Mouse (Mus musculus) kidney, embryonic 14.5 days (tissue): ENCODE measurements around the gene 4930432M17Rik. TPM values are rescaled to one million over a fixed set of nuclear protein-coding genes. Genes with fewer than 3 reads are reported as not detected.

Experiments
- ATAC-seq: fragments of 200-750 bp; cut with Nextera tagmentation; 2 replicates; pipeline ENCODE4 v1.8.0; 2017; ENCODE audit warnings: moderate number of reproducible peaks, mild to moderate bottlenecking, moderate TSS enrichment, moderate library complexity; ENCODE audit not compliant: low FRiP score, low TSS enrichment
- H3K27ac ChIP-seq: fragments of 300-500 bp; sonication (generic); 2 replicates; pipeline ENCODE4 v1.5.1; 2014; ENCODE audit warnings: low read depth, mild to moderate bottlenecking, low read length, moderate library complexity, mixed read lengths
- H3K27me3 ChIP-seq: fragments of 300-500 bp; sonication (generic); 2 replicates; pipeline ENCODE4 v1.6.1; 2014; ENCODE audit warnings: mild to moderate bottlenecking, low read length; ENCODE audit not compliant: control insufficient read depth, insufficient read depth
- H3K36me3 ChIP-seq: fragments of 300-500 bp; sonication (generic); 2 replicates; pipeline ENCODE4 v1.6.1; 2014; ENCODE audit warnings: low read length, mixed read lengths; ENCODE audit not compliant: control insufficient read depth, insufficient read depth
- H3K4me1 ChIP-seq: fragments of 300-500 bp; sonication (generic); 2 replicates; pipeline ENCODE4 v1.6.1; 2014; ENCODE audit warnings: low read length, mixed read lengths; ENCODE audit not compliant: control insufficient read depth, insufficient read depth
- H3K4me2 ChIP-seq: fragments of 300-500 bp; sonication (generic); replicated peaks from 2 replicates; pipeline ENCODE4 v1.6.1; 2014; ENCODE audit warnings: low read depth, mild to moderate bottlenecking, low read length
- H3K4me3 ChIP-seq: fragments of 300-500 bp; sonication (generic); 2 replicates; pipeline ENCODE4 v1.5.1; 2014; ENCODE audit warnings: mild to moderate bottlenecking, low read length
- H3K9ac ChIP-seq: fragments of 300-500 bp; sonication (generic); 2 replicates; pipeline ENCODE4 v1.6.1; 2014; ENCODE audit warnings: low read depth, mild to moderate bottlenecking, low read length, moderate library complexity
- H3K9me3 ChIP-seq: fragments of 300-500 bp; sonication (generic); 2 replicates; pipeline ENCODE4 v1.6.1; 2016; ENCODE audit warnings: low read length; ENCODE audit not compliant: control insufficient read depth
- WGBS: fragments of 180-500 bp; shearing (Covaris S2); extraction: QIAGEN DNeasy Blood & Tissue Kit; methylation state at CpG from one replicate; pipeline ENCODE4 v1.1.7; 2014; 5-methylcytosine and 5-hydroxymethylcytosine counted together
- polyA plus RNA-seq: library from polyadenylated mRNA; unstranded; fragments of >200 nt; fragmentation: Nextera tagmentation; extraction: Ambion mirVana; gene quantifications from 2 replicates; pipeline ENCODE4 v1.2.1, GENCODE M21; 2014

4930432M17Rik gene
- polyA plus RNA-seq = not detected in 2 replicates

DNA sequence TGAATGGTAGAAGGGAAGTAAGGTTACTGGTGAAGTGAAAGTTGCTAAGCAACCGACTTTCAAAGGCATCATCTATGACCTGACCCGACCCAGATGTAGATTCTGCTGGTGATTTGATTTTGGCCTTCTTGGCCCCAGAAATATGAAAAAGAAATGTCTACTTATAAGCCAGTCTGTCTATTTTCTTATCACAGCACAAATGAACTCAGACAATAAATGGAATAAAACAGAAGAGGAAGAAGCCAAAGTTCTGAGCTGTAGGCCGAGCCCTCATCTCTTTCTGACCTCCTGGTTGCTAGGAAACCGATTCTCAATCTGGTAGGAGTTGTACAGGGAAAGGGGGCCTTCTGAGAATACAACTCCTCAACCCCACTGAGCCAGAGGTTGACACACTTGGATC, at the start of gene 4930432M17Rik:
Gene 4930432M17Rik (plus strand): TSS at position 301 of the 400 bp plus-strand sequence.
- Histone ChIP-seq H3K9ac (no peak within 1 kb of the TSS), H3K36me3 (no peaks in the 10 kb centered on the region), H3K4me3 (no peak within 1 kb of the TSS), H3K27ac (no peak within 1 kb of the TSS), H3K4me1 (no peaks in the 10 kb centered on the region), H3K4me2 (no peak within 1 kb of the TSS), H3K27me3 (no peaks in the 10 kb centered on the region; the same call in 1 of the 2 replicates), H3K9me3 (no peaks in the 10 kb centered on the region)
- WGBS = 74% methylated on average over 4 of the region's 4 CpGs
- no peak for ATAC-seq

DNA sequence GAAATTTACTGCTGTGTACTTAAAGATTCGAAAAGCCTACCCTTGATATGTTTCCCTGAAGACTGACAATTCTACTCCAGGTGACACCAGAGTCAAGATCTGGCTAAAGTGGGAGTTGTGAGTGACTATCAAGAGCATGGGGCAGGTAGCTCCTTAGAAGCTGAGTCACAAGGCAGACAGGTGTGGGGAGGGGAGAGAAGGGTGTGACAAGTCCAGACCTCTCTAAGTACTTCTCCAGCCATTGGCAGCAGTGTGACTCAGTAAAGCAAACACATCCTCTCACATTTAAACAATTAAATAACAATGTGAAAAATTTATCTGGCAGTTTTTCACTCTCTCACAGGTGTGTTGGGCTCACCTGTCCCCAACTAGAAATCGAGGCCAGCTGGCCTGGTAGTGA, 44.9 kb upstream of the 4930432M17Rik start:
- no peaks in the 10 kb centered on the region for H3K36me3 ChIP-seq

DNA sequence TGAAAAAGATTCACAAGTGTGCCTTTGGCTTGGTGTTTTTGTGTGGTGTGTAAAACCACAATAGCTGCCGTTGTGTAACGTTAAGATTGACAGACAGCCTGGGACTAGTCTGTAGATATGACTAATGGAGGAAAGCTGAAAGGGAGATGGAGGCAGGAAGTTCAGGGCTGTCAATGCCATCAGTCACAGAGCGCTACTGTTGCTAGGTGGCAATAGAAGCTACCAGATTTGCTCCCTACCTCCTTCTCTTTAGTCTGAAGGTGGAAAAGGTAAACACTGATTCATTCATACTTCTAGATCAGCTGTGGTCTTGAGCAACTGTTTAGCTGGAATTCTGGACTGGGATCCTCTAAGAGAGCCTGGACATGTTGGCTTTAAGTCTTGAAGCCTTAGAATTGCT, 44.3 kb upstream of the 4930432M17Rik start:
- Histone ChIP-seq H3K27me3 (no peaks in the 10 kb centered on the region), H3K4me1 (no peaks in the 10 kb centered on the region), H3K9me3 (no peaks in the 10 kb centered on the region), H3K4me3 (no peak overlapping the region), H3K36me3 (no peaks in the 10 kb centered on the region), H3K27ac (no peak overlapping the region), H3K4me2 (no peak overlapping the region), H3K9ac (no peak overlapping the region)
- 85% methylated on average over 3 of the region's 3 CpGs for WGBS
- ATAC-seq = no peak

More for the DNA sequence above, 44.9 kb upstream of the 4930432M17Rik start:
- Histone ChIP-seq H3K9ac (no peak overlapping the region), H3K4me2 (no peak overlapping the region), H3K4me3 (no peak overlapping the region), H3K4me1 (no peaks in the 10 kb centered on the region), H3K27ac (no peak overlapping the region), H3K9me3 (no peaks in the 10 kb centered on the region), H3K27me3 (no peaks in the 10 kb centered on the region)
- ATAC-seq = no peak
- WGBS = 77% methylated on average over 2 of the region's 2 CpGs

DNA sequence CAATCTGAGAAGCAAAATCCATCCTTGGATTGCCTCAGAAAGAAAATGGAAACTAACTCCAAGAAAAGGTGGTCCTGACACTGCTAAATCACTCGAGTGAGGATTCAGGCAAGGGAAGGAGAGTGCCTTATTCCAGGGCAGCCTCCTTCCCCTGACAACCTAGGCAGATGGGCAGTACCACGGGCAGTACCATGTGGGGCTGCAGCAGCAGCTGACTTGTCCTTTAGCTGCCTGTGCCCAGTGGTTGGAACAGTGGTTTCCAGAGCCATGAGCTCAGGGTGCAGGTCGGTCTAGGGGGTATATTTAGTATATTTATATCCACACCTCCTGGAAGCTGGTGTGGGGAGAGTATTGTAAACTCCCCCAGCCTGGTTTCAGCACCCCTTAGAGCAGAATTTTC, 42.3 kb upstream of the 4930432M17Rik start:
- no peak overlapping the region for H3K4me3 ChIP-seq
- no peak overlapping the region for H3K27ac ChIP-seq
- 65% methylated on average over 3 of the region's 3 CpGs for WGBS
- no peak overlapping the region for H3K9ac ChIP-seq
- no peaks in the 10 kb centered on the region for H3K4me1 ChIP-seq
- H3K36me3 ChIP-seq = no peaks in the 10 kb centered on the region
- no peaks in the 10 kb centered on the region for H3K9me3 ChIP-seq
- H3K27me3 ChIP-seq = no peaks in the 10 kb centered on the region
- ATAC-seq = no peak
- H3K4me2 ChIP-seq = no peak overlapping the region

DNA sequence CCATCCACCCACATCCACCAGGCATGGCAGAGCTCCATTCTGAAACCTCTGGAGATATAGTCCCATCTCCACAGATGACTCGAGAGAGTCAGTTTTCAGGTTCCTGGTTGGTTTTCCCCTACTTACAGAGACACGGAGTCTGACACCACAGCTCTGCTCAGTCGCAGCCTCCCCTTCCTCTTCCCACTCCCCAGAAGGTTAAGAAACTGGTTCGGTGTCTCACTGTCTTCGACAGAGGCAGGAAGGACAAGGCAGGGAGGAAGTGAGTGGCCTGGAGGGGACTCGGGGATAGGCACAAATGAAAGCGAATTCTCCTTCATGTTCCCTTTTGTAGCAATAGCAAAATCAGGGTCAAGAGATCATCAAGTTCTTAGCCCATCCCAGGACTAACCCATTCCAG, 39.9 kb upstream of the 4930432M17Rik start:
- ATAC-seq = no peak
- WGBS = 74% methylated on average over 7 of the region's 7 CpGs
- H3K36me3 ChIP-seq = no peaks in the 10 kb centered on the region

DNA sequence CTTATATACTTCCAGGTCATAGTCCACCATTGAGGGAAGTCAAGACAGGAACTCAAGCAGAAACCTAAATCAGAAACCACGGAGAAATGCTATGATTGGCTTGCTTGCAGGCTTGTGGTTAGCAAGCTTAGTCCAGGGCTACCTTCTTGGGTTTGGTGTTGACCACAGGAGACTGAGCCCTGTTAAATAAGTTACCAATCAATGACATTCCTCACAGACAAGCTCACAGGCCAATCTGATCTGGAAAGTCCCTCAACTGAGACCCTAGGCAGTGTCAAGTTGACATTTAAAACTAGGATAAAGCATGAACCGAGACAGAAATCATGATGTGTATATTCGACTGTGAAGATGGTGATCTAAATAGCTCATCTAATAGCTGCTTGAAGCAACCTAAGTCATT, 35.6 kb upstream of the 4930432M17Rik start:
- Histone ChIP-seq H3K36me3 (no peaks in the 10 kb centered on the region), H3K27ac (peak overlapping the region; percentile 20; the same call in 1 of the 2 replicates), H3K9me3 (no peaks in the 10 kb centered on the region), H3K4me1 (no peaks in the 10 kb centered on the region), H3K9ac (no peak overlapping the region), H3K4me3 (no peak overlapping the region), H3K27me3 (no peaks in the 10 kb centered on the region), H3K4me2 (no peak overlapping the region)
- 68% methylated on average over 3 of the region's 3 CpGs for WGBS
- no peak for ATAC-seq

More for the DNA sequence above, 39.9 kb upstream of the 4930432M17Rik start:
- H3K4me2 ChIP-seq = no peak overlapping the region
- no peaks in the 10 kb centered on the region for H3K27me3 ChIP-seq
- no peaks in the 10 kb centered on the region for H3K9me3 ChIP-seq
- H3K4me1 ChIP-seq = no peaks in the 10 kb centered on the region
- H3K9ac ChIP-seq = no peak overlapping the region
- H3K27ac ChIP-seq = no peak overlapping the region
- H3K4me3 ChIP-seq = no peak overlapping the region

DNA sequence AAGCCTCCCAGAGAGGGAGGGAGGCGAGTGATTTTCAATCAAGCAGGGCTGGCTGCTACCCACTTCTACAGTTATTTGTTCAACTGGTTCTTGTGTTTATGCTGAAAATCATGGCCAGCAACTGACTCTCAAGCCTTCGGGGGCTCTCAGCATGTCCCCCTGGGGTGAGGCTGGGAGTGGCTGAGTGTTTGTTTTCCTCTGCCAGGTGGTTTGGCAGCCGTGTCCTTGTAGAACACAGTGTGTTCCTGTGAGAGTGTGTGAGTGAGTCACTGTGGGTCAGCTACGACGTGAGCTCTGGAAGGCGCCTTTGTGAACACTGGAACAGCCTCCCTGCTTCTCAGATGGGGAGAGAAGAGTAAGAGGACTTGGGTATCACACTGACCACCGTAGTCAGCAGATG, 35.1 kb upstream of the 4930432M17Rik start:
- no peak for ATAC-seq
- Histone ChIP-seq H3K27ac (peak overlapping the region; percentile 20; the same call in 1 of the 2 replicates), H3K36me3 (no peaks in the 10 kb centered on the region), H3K9me3 (no peaks in the 10 kb centered on the region), H3K9ac (no peak overlapping the region), H3K4me3 (no peak overlapping the region), H3K4me2 (no peak overlapping the region), H3K4me1 (no peaks in the 10 kb centered on the region), H3K27me3 (no peaks in the 10 kb centered on the region)
- WGBS = 66% methylated on average over 7 of the region's 7 CpGs

DNA sequence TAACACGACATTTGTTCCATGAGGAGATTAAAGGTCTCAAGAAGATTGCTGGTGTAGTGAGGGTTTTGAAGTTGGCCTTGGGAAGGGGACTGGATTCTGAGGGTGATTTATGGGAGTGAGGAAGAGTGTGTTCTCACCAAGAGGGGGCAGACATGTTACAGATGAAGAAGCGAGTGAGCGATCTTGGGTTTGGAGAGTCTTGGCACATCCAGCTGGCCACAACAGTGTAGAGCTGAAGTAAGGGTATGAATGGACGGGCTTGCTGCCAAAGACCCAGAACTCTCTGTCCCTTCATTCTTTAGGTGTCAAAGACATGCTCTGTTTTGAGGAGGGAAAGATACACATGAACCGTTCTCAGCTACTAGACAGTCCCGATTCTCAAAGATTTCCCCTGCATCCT, 34.2 kb upstream of the 4930432M17Rik start:
- Histone ChIP-seq H3K9me3 (no peaks in the 10 kb centered on the region), H3K4me2 (no peak overlapping the region), H3K27me3 (no peaks in the 10 kb centered on the region), H3K4me3 (no peak overlapping the region), H3K9ac (no peak overlapping the region), H3K36me3 (no peaks in the 10 kb centered on the region), H3K4me1 (no peaks in the 10 kb centered on the region), H3K27ac (peak overlapping the region; percentile 18; the same call in 1 of the 2 replicates)
- 77% methylated on average over 6 of the region's 6 CpGs for WGBS
- no peak for ATAC-seq

DNA sequence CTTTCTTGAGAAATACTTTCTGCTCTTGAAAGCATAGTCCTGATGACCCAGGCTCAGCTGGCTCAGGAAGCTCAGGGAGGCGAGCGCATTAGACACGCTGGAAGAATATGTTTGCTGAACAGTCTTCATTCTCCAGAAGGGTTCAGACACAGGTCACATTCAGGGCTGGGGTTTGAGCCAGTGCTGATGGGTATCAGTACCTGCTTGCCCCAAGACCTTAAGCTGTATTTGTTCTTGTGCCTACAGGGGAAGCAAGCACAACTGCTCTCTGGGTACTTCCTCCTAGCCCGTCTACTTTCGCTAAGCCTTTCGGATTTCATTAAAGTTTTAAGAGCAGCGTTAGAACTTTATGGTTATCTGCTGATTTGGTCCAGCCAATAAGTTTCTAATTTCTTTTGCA, 33.8 kb upstream of the 4930432M17Rik start:
- Histone ChIP-seq H3K4me3 (no peak overlapping the region), H3K27ac (peak overlapping the region; percentile 18; the same call in 1 of the 2 replicates), H3K9me3 (no peaks in the 10 kb centered on the region), H3K4me2 (no peak overlapping the region), H3K9ac (no peak overlapping the region), H3K27me3 (no peaks in the 10 kb centered on the region), H3K4me1 (no peaks in the 10 kb centered on the region), H3K36me3 (no peaks in the 10 kb centered on the region)
- ATAC-seq = no peak
- whole genome bisulfite sequencing = 71% methylated on average over 7 of the region's 7 CpGs
